Mouse (Mus musculus) lung, embryonic 14.5 days (tissue): ENCODE data around the gene AI467606. TPM values are rescaled to one million over a fixed set of nuclear protein-coding genes. Genes with fewer than 3 reads are reported as not detected.

Source experiments
- ATAC-seq: fragments of 200-750 bp; cut with Nextera tagmentation; 2 replicates; pipeline ENCODE4 v1.8.0; 2017; ENCODE audit warnings: mild to moderate bottlenecking, moderate TSS enrichment, moderate library complexity; ENCODE audit not compliant: insufficient read depth
- DNase-seq: peaks from one replicate; pipeline ENCODE4 v3.0.0-alpha.2; 2015
- H3K27ac ChIP-seq: fragments of 300-500 bp; sonication (generic); 2 replicates; pipeline ENCODE4 v1.5.1; 2014; ENCODE audit warnings: low read depth, mild to moderate bottlenecking, moderate library complexity
- H3K27me3 ChIP-seq: fragments of 300-500 bp; sonication (generic); 2 replicates; pipeline ENCODE4 v1.6.1; 2014; ENCODE audit warnings: low read length, control low read depth; ENCODE audit not compliant: insufficient read depth
- H3K36me3 ChIP-seq: fragments of 300-500 bp; sonication (generic); 2 replicates; pipeline ENCODE4 v1.6.1; 2014; ENCODE audit warnings: control low read depth; ENCODE audit not compliant: insufficient read depth
- H3K4me1 ChIP-seq: fragments of 300-500 bp; sonication (generic); 2 replicates; pipeline ENCODE4 v1.6.1; 2014; ENCODE audit warnings: antibody characterized with exemption, control low read depth; ENCODE audit not compliant: insufficient read depth
- H3K4me2 ChIP-seq: fragments of 300-500 bp; sonication (generic); 2 replicates; pipeline ENCODE4 v1.6.1; 2014; ENCODE audit warnings: mild to moderate bottlenecking
- H3K4me3 ChIP-seq: fragments of 300-500 bp; sonication (generic); 2 replicates; pipeline ENCODE4 v1.5.1; 2014; ENCODE audit warnings: low read depth, low read length
- H3K9ac ChIP-seq: fragments of 300-500 bp; sonication (generic); 2 replicates; pipeline ENCODE4 v1.6.1; 2014
- H3K9me3 ChIP-seq: fragments of 300-500 bp; sonication (generic); 2 replicates; pipeline ENCODE4 v1.6.1; 2016; ENCODE audit warnings: low read depth, low read length, control low read depth
- CTCF ChIP-seq: IDR thresholded peaks from 2 replicates; pipeline ENCODE4 v1.5.1; 2016; ENCODE audit warnings: antibody characterized with exemption, low read depth
- WGBS: fragments of 180-500 bp; shearing (Covaris S2); extraction: QIAGEN DNeasy Blood & Tissue Kit; methylation state at CpG from one replicate; pipeline ENCODE4 v1.1.7; 2014; 5-methylcytosine and 5-hydroxymethylcytosine counted together
- polyA plus RNA-seq: library from polyadenylated mRNA; unstranded; fragments of >200 nt; fragmentation: Nextera tagmentation; extraction: Ambion mirVana; gene quantifications from 2 replicates; pipeline ENCODE4 v1.2.1, GENCODE M21; 2014

AI467606 gene
- polyA plus RNA-seq, 1 experiment from 2014 or later, result 6.5 TPM

DNA sequence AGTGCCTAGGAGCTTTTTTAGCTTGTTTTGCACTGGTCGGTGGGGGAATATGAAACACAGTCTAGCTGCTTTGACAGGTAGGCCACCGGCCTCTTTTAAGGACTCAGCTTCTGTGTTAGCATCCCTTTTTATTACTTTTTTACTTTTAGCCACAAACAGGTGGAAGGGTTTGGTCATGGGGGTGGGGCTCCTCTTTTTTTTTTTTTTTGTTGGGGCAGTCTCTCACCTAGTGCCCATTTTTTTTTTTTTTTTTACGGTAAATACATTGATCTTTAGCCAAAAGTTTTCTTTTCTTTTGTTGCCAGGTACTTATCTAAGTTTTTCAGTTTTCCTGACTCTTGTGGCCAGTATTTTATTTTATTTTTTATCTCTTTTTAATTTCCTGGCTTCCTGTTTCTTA, 3.1 kb upstream of the AI467606 start:
- Histone ChIP-seq H3K4me3 (no peak overlapping the region), H3K36me3 (no peaks in the 10 kb centered on the region), H3K4me1 (no peaks in the 10 kb centered on the region), H3K4me2 (no peak overlapping the region), H3K27ac (no peak overlapping the region), H3K27me3 (no peaks in the 10 kb centered on the region), H3K9ac (no peak overlapping the region), H3K9me3 (no peaks in the 10 kb centered on the region)
- ATAC-seq (no peak), DNase-seq (no peak)
- no peak for TF ChIP-seq CTCF
- WGBS, result 90% methylated on average over 3 of the region's 3 CpGs

DNA sequence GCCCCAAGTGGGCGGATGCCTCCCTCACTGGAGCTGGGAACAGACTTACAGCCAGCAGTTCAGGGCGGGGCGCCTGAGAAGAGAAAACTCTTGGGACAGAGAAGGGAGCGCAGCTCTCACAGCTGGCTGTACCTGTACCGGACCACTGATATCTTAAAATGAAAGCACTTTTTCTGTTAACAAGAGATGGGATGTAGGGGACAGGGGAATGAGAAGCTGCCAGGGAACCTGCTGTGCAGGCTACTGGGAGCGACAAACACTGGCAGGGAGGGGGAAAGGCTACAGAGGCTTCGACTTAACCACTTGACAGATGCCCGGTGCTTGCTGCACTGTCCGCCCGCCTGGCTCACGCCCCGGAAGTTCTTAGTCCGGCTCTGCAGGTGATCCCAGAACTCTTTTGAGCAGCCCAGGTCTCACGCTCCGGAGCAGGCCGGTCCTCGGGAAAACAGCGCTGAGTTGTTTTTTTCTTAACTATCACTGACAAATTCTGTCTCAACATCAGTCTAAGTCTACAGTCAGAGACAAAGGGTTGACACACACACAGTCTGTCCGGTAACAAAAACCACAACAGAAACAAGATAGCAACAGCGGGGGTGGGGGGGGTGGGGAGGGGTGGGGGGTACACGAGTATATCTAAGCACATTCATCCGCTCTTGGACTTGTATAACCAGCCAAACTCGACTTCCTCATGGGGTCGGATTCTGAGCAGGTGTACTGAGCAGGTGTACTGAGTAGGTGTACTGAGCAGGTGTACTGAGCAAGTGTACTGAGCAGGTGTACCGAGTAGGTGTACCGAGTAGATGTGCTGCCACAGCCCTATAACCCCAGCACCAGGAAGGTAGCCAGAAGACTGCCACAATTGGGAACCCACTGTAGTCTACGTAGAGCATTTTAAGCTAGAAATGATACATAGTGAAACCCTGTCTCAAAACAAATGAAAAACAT, 2.0 kb upstream of the AI467606 start:
- no peak for ATAC-seq
- peak overlapping the region; percentile 46; the same call in 1 of the 2 replicates for H3K27ac ChIP-seq
- peak overlapping the region; percentile 23 for H3K9ac ChIP-seq
- H3K9me3 ChIP-seq, result no peaks in the 10 kb centered on the region
- H3K4me3 ChIP-seq, result peak overlapping the region; percentile 6; the same call in 1 of the 2 replicates
- no peaks in the 10 kb centered on the region for H3K27me3 ChIP-seq
- 17% methylated on average over 27 of the region's 27 CpGs for WGBS
- TF ChIP-seq CTCF, result no peak
- H3K4me1 ChIP-seq, result no peaks in the 10 kb centered on the region
- no peak for DNase-seq
- no peaks in the 10 kb centered on the region for H3K36me3 ChIP-seq
- H3K4me2 ChIP-seq, result peak overlapping the region; percentile 48

DNA sequence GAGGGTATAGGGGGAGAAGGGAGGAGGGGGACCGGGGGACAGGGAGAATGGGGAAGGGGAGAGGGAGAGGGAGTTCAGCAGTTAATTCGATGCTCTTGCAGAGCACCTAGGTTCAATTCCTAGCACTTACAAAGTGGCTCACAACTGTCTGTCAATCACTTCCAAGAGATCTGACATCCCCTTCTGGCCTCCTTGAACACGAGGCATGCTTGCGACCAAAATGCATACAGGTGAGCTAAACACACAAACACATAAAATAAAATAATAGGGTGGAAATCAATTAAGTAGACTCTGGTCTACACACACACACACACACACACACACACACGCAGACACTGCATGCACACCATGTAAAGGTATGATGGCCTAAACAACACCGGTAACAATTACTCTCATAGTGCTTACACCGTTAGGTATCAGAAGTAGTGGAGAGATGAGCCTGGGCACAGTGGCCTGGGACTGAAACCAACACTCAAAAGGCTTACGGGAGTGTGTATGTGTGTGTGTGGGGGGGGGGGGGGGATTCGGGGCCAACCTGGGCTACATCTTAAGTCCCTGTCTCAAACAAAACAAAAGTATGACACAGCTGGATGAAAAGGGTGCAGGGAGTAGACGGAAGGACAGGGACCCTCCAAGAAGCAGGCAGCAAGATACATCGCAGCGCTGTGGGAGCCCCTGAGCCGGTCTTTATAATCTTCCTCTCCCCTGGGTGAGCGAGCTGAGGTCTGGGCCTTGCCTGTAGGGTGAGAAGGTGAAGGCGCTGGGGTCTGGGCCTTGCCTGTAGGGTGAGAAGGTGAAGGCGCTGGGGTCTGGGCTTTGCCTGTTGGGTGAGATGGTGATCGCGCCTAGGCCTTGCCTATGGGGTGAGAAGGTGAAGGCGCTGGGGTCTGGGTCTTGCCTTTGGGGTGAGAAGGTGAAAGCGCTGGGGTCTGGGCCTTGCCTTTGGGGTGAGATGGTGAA, 725 bp upstream of the AI467606 start:
- peak overlapping the region; percentile 52; the same call in 1 of the 2 replicates for H3K4me2 ChIP-seq
- H3K27me3 ChIP-seq, result no peaks in the 10 kb centered on the region
- WGBS, result 80% methylated on average over 20 of the region's 20 CpGs
- no peak overlapping the region for H3K9ac ChIP-seq
- ATAC-seq (no peak), DNase-seq (no peak)
- no peaks in the 10 kb centered on the region for H3K36me3 ChIP-seq
- TF ChIP-seq CTCF, result no peak
- no peaks in the 10 kb centered on the region for H3K9me3 ChIP-seq
- H3K27ac ChIP-seq, result no peak overlapping the region; the same call in 1 of the 2 replicates
- H3K4me3 ChIP-seq, result no peak overlapping the region
- no peaks in the 10 kb centered on the region for H3K4me1 ChIP-seq

DNA sequence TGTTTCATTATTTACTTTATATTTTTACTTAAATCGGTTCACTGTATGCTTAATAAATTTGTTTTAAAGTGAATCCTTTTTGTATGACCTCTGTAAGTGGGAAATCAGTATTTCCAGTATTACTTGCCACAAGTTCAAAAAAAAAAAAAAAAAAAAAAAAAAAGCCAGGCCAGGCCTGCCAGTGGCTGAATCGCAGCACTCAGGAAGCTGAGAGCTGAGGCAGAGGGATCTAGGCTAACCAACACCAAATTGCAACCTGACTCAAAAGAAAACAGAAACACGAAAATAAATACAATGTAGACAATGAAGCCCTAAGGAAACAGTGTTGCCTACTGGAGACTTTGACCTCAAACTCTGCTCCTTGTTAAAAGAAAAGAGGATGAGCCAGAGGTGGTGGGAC, 2.8 kb downstream of the AI467606 start:
- Histone ChIP-seq H3K9ac (no peak overlapping the region), H3K4me1 (no peaks in the 10 kb centered on the region), H3K9me3 (no peaks in the 10 kb centered on the region), H3K27ac (no peak overlapping the region), H3K4me2 (no peak overlapping the region), H3K27me3 (no peaks in the 10 kb centered on the region), H3K36me3 (no peaks in the 10 kb centered on the region), H3K4me3 (no peak overlapping the region)
- ATAC-seq, result no peak
- no peak for TF ChIP-seq CTCF
- no peak for DNase-seq
- WGBS, result 50% methylated on average over 3 of the region's 3 CpGs

DNA sequence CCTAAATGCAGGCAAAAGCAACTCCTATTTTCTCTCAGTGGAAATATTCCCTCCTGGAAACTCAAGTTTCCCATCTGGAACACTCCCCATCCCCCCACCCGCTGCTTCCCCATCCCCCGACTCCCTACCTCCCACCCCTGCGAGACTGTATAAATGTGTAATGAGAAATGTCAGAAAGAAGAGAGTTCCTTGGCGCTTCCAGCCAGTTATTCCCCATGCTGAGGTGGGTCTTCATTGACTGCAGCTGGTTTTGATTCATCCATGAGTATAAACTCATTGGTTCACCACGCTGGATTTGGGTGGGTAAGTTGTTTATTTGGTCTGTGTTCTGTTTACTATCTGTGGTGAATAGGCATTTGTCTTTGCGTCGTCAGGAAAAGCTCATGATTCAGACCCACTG, 5.3 kb downstream of the AI467606 start:
- Histone ChIP-seq H3K4me3 (no peak overlapping the region), H3K9ac (no peak overlapping the region), H3K36me3 (no peaks in the 10 kb centered on the region), H3K4me1 (no peaks in the 10 kb centered on the region), H3K9me3 (no peaks in the 10 kb centered on the region), H3K27me3 (no peaks in the 10 kb centered on the region), H3K27ac (no peak overlapping the region), H3K4me2 (no peak overlapping the region)
- no peak for ATAC-seq
- WGBS, result 35% methylated on average over 7 of the region's 7 CpGs
- DNase-seq, result no peak
- no peak for TF ChIP-seq CTCF

DNA sequence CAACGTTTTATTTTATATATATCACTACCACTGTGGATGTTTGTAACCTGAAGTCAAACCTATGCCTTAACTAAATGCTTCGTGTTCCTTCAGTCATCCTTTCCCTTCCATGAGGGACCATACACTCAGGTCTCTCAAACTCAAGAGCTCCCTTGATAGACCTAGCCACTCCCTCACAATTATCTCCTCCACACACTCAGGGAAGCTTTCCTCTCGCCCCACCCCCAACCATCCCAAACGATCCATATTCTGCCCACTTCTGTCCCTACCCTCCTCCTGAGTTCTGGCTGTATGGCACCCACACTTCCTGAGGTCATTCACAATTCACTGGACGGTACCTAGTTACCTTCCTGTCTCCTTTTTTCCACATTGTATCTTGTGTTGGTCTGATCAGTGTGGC, 7.4 kb downstream of the AI467606 start:
- H3K4me3 ChIP-seq, result no peak overlapping the region
- no peak for TF ChIP-seq CTCF
- ATAC-seq (no peak), DNase-seq (no peak)
- H3K4me1 ChIP-seq, result no peaks in the 10 kb centered on the region
- no peaks in the 10 kb centered on the region for H3K27me3 ChIP-seq
- no peaks in the 10 kb centered on the region for H3K36me3 ChIP-seq
- no peak overlapping the region for H3K27ac ChIP-seq
- WGBS, result 82% methylated on average over 5 of the region's 5 CpGs
- no peak overlapping the region for H3K4me2 ChIP-seq
- no peaks in the 10 kb centered on the region for H3K9me3 ChIP-seq
- no peak overlapping the region for H3K9ac ChIP-seq

DNA sequence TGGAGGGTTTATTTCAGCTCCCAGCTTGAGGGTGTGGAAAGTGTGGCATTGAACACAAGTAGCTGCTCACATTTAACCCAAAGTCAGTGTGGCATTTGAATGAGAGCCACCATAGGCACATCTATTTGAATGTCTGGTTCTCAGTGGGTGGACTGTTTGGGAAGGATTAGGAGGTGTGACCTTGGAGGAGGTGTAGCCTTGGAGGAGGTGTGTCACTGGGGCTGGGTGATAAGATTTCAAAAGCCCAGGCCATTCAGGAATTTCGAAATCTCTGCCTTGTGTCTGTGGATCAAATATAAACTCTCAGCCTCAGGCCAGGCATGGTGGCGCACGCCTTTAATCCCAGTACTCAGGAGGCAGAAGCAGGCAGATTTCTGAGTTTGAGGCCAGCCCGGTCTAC, 7.8 kb downstream of the AI467606 start:
- no peak for ATAC-seq
- DNase-seq, result no peak
- TF ChIP-seq CTCF, result no peak

More for the DNA sequence above, 7.8 kb downstream of the AI467606 start:
- Histone ChIP-seq H3K4me3 (no peak overlapping the region), H3K4me2 (no peak overlapping the region), H3K4me1 (no peaks in the 10 kb centered on the region), H3K27me3 (no peaks in the 10 kb centered on the region), H3K27ac (no peak overlapping the region), H3K9ac (no peak overlapping the region), H3K36me3 (no peaks in the 10 kb centered on the region), H3K9me3 (no peaks in the 10 kb centered on the region)
- 89% methylated on average over 4 of the region's 4 CpGs for WGBS
